Mouse (Mus musculus) ZHBTc4 (cell line): ENCODE measurements around the gene Pdf.

ENCODE experiments used
- DNase-seq: peaks from one replicate; pipeline ENCODE4 v3.0.0-alpha.2; 2011; ENCODE audit warnings: low read depth, low spot score

Pdf gene

GRCm38 (mm10) chr8:107048061-107048941, at the start of gene Pdf:
Gene Pdf, minus strand, starts transcription at chr8:107048614.
- DNase-seq, result peak; percentile 84

GRCm38 (mm10) chr8:107096366-107097036, 48.1 kb upstream of the Pdf start, which contains the start of gene Terf2:
Gene Terf2, minus strand, starts transcription at chr8:107096547.
- peak; percentile 97 for DNase-seq

GRCm38 (mm10) chr8:107095717-107096365, 47.4 kb upstream of the Pdf start:
- peak; percentile 60 for DNase-seq

- DNase-seq, result no peak
Observed at GRCm38 (mm10) chr8:107090531-107090930, 42.1 kb upstream of the Pdf start.

- peak; percentile 84 for DNase-seq
Observed at GRCm38 (mm10) chr8:107088526-107089063, 40.2 kb upstream of the Pdf start.

GRCm38 (mm10) chr8:107086018-107086417, 37.6 kb upstream of the Pdf start:
- DNase-seq, result no peak

GRCm38 (mm10) chr8:107085358-107085757, 36.9 kb upstream of the Pdf start:
- peak; percentile 90 for DNase-seq

- DNase-seq, result no peak
Observed at GRCm38 (mm10) chr8:107076239-107076888, 27.9 kb upstream of the Pdf start.

GRCm38 (mm10) chr8:107074128-107074527, 25.7 kb upstream of the Pdf start:
- DNase-seq, result no peak

GRCm38 (mm10) chr8:107073706-107074105, 25.3 kb upstream of the Pdf start:
- DNase-seq, result no peak

- peak; percentile 97 for DNase-seq
Observed at GRCm38 (mm10) chr8:107065511-107066496, 17.4 kb upstream of the Pdf start, which contains the start of gene Tmed6. Gene Tmed6, minus strand, starts transcription at chr8:107065644.

GRCm38 (mm10) chr8:107062613-107063012, 14.2 kb upstream of the Pdf start:
- no peak for DNase-seq

- no peak for DNase-seq
Observed at GRCm38 (mm10) chr8:107056973-107057369, 8.6 kb upstream of the Pdf start.

- DNase-seq, result peak; percentile 99
Observed at GRCm38 (mm10) chr8:107056076-107056972, 7.9 kb upstream of the Pdf start, which contains the start of the genes Cog8 and Nip7. Gene Cog8, minus strand, starts transcription at chr8:107056689. Gene Nip7, plus strand, starts transcription at chr8:107056877.

- no peak for DNase-seq
Observed at GRCm38 (mm10) chr8:107052046-107052445, 3.6 kb upstream of the Pdf start.

- no peak for DNase-seq
Observed at GRCm38 (mm10) chr8:107049480-107049879, 1.1 kb upstream of the Pdf start.

- DNase-seq, result no peak
Observed at GRCm38 (mm10) chr8:107046976-107047375, 1.4 kb downstream of the Pdf start.

- no peak for DNase-seq
Observed at GRCm38 (mm10) chr8:107045478-107045877, 2.9 kb downstream of the Pdf start.

GRCm38 (mm10) chr8:107040632-107041031, 7.8 kb downstream of the Pdf start:
- DNase-seq, result peak; percentile 33
